Mouse (Mus musculus) regulatory T cell (primary cell): ENCODE results near the gene Tbc1d14.

Source experiments
- in situ Hi-C: fragments of 300-600 bp; cut with MboI, MseI; formaldehyde crosslinking; loops from one replicate; pipeline ENCODE4 v1.15.1; 2025; ENCODE audit warnings: high pct_unique_total_duplicates

Gene Tbc1d14

GRCm38 (mm10) chr5:36579967-36580366 is 13.1 kb downstream of the Tbc1d14 start:
- in situ Hi-C loops, result loop anchor here (5.0 to 10.0 kb wide), 2 partner anchors 45 to 98 kb away; partner anchors contain the start of genes Ccdc96 and Tada2b

- in situ Hi-C loops, result no loop called here
Observed at GRCm38 (mm10) chr5:36578982-36579381, 14.1 kb downstream of the Tbc1d14 start.

- in situ Hi-C loops, result no loop called here
Observed at GRCm38 (mm10) chr5:36576457-36576856, 16.6 kb downstream of the Tbc1d14 start.

GRCm38 (mm10) chr5:36575745-36576144 is 17.3 kb downstream of the Tbc1d14 start:
- in situ Hi-C loops, result no loop called here

- in situ Hi-C loops, result no loop called here
Observed at GRCm38 (mm10) chr5:36575227-36575626, 17.8 kb downstream of the Tbc1d14 start.

- in situ Hi-C loops, result loop anchor here (25.0 kb wide), 1 partner anchor 488 kb away; no protein-coding TSS in a partner anchor
Observed at GRCm38 (mm10) chr5:36574147-36574870, 18.8 kb downstream of the Tbc1d14 start.

- in situ Hi-C loops, result loop anchor here (25.0 kb wide), 1 partner anchor 489 kb away; no protein-coding TSS in a partner anchor
Observed at GRCm38 (mm10) chr5:36573354-36573753, 19.7 kb downstream of the Tbc1d14 start.

- in situ Hi-C loops, result loop anchor here (25.0 kb wide), 1 partner anchor 491 kb away; no protein-coding TSS in a partner anchor
Observed at GRCm38 (mm10) chr5:36571371-36571770, 21.7 kb downstream of the Tbc1d14 start.

GRCm38 (mm10) chr5:36570546-36571245 is 22.4 kb downstream of the Tbc1d14 start:
- in situ Hi-C loops, result loop anchor here (25.0 kb wide), 1 partner anchor 492 kb away; no protein-coding TSS in a partner anchor

- in situ Hi-C loops, result loop anchor here (25.0 kb wide), 1 partner anchor 492 kb away; no protein-coding TSS in a partner anchor
Observed at GRCm38 (mm10) chr5:36570098-36570497, 23.0 kb downstream of the Tbc1d14 start.

GRCm38 (mm10) chr5:36568118-36568517 is 25.0 kb downstream of the Tbc1d14 start:
- in situ Hi-C loops, result loop anchor here (10.0 to 25.0 kb wide), 2 partner anchors 494 to 1997 kb away; partner anchors contain the start of gene Wdr1

GRCm38 (mm10) chr5:36567627-36568026 is 25.4 kb downstream of the Tbc1d14 start:
- in situ Hi-C loops, result loop anchor here (10.0 to 25.0 kb wide), 2 partner anchors 495 to 1997 kb away; partner anchors contain the start of gene Wdr1

- in situ Hi-C loops, result loop anchor here (10.0 to 25.0 kb wide), 2 partner anchors 498 to 2000 kb away; partner anchors contain the start of gene Wdr1
Observed at GRCm38 (mm10) chr5:36564530-36564929, 28.5 kb downstream of the Tbc1d14 start.

- in situ Hi-C loops, result loop anchor here (10.0 to 25.0 kb wide), 2 partner anchors 499 to 2001 kb away; partner anchors contain the start of gene Wdr1
Observed at GRCm38 (mm10) chr5:36563741-36564140, 29.3 kb downstream of the Tbc1d14 start.

- in situ Hi-C loops, result loop anchor here (10.0 to 25.0 kb wide), 2 partner anchors 499 to 2002 kb away; partner anchors contain the start of gene Wdr1
Observed at GRCm38 (mm10) chr5:36562791-36563445, 30.2 kb downstream of the Tbc1d14 start.

- in situ Hi-C loops, result loop anchor here (10.0 to 25.0 kb wide), 2 partner anchors 501 to 2003 kb away; partner anchors contain the start of gene Wdr1
Observed at GRCm38 (mm10) chr5:36561509-36561908, 31.6 kb downstream of the Tbc1d14 start.

- in situ Hi-C loops, result loop anchor here (10.0 to 25.0 kb wide), 2 partner anchors 502 to 2004 kb away; partner anchors contain the start of gene Wdr1
Observed at GRCm38 (mm10) chr5:36560490-36560889, 32.6 kb downstream of the Tbc1d14 start.

- in situ Hi-C loops, result loop anchor here (10.0 to 25.0 kb wide), 2 partner anchors 503 to 2005 kb away; partner anchors contain the start of gene Wdr1
Observed at GRCm38 (mm10) chr5:36559510-36560235, 33.4 kb downstream of the Tbc1d14 start.

GRCm38 (mm10) chr5:36559106-36559505 is 34.0 kb downstream of the Tbc1d14 start:
- in situ Hi-C loops, result loop anchor here (25.0 kb wide), 1 partner anchor 503 kb away; no protein-coding TSS in a partner anchor

- in situ Hi-C loops, result loop anchor here (25.0 kb wide), 1 partner anchor 504 kb away; no protein-coding TSS in a partner anchor
Observed at GRCm38 (mm10) chr5:36558526-36558925, 34.5 kb downstream of the Tbc1d14 start.
